Mouse (Mus musculus) heart, adult 9 months (tissue): ENCODE data around the gene Mageb2.
"Not testable (repeated sequence)": the region's sequence is repeated elsewhere in the genome, so short reads cannot be mapped to it uniquely, and the experiment has no call there.

Source experiments
- DNase-seq, 2 experiments: peaks; one replicate each; pipeline ENCODE4 v3.0.0; 2022; ENCODE audit warnings: low spot score in 2 of 2

Mageb2 gene

DNA sequence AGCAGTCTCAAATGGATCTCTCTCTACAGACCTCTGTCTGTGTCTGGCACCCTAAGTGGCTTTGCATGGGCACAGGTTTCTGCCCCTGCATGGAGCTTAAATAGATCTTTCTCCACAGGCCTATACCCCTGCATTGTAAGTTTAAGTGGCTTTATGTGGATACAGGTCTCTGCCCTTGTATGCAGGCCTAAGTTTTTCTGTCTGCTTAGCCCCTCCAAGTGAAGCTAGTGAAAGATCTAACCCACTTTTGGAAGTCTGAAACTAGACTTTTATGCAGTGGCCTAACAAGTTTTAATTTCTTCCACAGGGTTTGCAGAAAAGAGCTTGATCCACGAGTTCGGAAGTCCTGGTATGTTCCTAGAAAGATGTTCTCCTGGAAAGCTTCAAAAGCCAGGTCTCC lies at the start of gene Mageb2:
Mageb2 (plus strand) TSS at position 301 of the 400 bp plus-strand sequence.
- DNase-seq = not testable (repeated sequence)

- DNase-seq = not testable (repeated sequence)
Observed at GRCm38 (mm10) chrX:91313256-91313655, 18.2 kb upstream of the Mageb2 start.
